Mouse (Mus musculus): ENCODE results near the gene Epb41.

Gene Epb41

DNA sequence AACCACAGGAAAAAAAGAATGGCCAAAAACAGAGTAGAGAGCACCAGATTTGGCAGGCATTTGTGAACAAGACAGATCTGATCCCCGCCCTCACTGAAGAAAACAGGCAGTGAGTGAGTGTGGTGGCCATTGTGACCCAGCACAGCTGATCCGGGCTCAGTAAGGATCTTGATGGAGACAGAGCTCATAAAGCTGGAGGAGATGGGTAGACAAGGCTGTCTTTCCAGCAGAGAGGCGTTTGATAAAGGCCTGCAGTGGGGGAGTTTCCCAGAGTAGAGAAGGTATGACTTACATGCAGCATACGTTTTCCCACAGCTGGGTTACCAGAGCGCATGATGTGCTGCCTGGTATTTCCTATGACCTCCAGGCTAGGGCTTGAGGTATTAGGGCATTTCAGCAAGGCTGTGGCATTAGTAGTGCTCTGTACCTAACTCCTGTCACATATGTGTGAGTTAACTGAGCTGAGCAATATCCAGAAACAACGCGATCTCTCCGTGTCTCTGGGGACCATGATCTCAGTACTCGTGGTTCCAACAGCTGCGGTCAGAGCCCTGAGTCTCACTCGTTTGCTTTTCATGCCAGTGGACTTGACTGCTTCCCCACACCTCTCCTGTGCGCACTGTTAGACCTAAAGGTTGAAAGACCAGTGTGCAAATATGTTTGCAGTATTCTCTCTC, 176.5 kb downstream of the Epb41 start:
- no peak for DNase-seq (ENCODE audit: extremely low spot score, low read depth, low spot score)

DNA sequence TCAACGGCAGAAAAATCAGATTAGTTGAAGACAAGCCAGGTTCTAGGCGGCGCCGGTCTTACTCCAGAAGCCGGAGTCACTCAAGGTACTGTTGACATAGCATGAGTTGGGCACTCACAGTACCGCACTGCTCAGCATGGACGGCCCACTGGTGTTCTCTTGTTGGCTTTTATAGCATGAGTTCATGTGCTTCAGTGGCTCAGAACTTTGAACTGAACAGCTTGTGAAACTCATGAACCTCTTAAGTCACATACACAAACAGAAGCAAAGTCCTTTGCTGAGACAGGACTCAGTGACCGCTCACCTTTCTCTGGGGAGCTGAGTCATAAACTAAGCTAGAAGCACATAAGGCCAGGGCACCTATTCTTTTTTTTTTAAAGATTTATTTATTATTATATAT, 177.3 kb downstream of the Epb41 start:
- no peak for DNase-seq (ENCODE audit: extremely low spot score, low read depth, low spot score)

DNA sequence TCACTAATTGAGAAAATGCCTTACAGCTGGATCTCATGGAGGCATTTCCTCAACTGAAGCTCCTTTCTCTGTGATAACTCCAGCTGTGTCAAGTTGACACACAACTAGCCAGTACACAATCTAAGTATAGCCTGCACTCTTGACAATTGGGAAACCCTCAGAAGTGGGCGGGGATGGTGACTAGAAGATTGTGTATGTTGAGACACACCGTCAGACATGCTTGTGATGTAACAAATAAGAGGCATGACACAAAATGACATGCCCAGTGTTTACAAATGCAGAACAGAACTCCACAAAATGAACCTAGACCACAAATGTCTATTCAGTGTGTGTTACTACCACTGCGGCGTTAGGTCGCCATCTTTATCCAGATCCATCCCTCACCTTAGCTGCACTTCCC, 178.0 kb downstream of the Epb41 start:
- no peak for DNase-seq (ENCODE audit: extremely low spot score, low read depth, low spot score)

DNA sequence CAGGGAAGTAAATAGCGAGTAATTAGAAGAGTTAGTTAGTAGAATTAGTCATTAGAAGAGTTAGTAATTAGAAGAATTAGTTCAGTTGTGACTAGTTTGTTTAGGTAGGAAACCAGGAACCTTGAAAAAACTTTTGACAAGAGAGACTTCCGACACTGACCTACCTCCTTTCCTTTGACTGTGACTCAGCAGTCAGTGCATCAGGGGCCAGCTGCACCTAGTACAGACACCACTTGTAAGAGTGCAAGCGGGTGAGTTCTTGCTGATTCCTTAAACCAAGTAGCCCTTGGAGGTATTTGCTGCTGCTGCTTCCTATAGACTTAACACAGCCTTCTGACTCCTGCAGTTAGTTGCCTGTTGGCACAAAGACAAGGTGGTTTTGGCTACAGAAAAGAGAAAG, 184.4 kb downstream of the Epb41 start:
- DNase-seq (ENCODE audit: extremely low spot score, low read depth, low spot score), result no peak

DNA sequence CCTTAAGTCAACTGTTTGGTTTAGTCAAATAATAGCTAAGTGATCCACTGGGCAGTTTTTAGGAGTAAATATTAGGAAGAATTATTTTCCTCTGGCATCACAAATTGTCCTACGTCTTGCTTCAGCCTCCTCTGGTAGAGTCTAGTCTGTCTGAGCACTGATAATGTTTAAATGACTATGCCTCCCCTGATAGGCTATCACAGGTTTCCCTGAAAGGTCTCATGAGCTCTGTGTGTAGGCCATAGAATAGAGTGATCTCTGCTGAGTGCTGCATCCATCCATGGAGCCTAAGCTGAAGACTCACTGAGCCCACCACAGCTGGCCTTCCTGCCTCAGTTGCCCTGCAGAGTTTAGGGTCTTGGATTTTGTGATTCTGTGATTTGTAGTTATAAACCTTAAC, 186.6 kb downstream of the Epb41 start:
- no peak for DNase-seq (ENCODE audit: extremely low spot score, low read depth, low spot score)

DNA sequence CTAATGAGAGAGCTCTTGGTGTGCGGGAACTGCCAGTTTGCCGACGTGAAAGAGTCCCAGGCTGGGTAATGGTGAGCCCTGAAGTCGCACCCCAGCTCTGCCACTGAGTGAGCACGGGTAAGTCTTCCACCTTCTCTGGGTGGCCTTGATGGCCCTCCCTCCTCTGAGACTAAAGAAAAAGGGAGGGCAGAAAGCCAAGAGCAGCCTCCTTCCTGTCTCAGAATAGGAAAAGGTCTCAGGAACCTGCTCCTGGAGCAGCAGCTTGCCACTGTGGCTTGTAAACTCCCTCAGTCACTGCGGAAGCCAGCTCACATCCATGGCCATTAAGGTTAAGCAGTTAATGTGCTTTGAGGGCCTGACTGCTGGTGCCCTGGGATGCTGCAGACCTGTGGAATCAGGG, 189.7 kb downstream of the Epb41 start:
- no peak for DNase-seq (ENCODE audit: extremely low spot score, low read depth, low spot score)

DNA sequence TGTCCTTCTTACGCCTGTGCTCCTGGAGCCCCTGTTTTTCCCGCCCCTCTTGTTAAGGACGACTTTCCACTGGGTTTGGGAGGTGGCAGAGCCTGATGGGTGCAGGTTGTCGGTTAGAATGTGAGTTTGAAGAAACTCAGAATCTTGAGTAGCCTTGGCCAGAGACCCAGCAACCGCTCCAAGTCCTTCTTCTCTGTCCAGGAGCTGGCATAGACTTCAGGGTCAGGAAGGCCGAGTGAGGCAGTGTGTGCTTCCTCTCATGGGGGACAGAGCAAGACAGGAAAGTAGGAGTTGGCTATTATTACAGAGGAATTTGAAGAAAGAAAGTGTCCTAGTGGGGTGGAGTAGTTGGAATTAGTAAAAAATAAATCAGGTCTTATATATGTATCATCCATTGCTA, 191.6 kb downstream of the Epb41 start:
- DNase-seq (ENCODE audit: extremely low spot score, low read depth, low spot score), result no peak

DNA sequence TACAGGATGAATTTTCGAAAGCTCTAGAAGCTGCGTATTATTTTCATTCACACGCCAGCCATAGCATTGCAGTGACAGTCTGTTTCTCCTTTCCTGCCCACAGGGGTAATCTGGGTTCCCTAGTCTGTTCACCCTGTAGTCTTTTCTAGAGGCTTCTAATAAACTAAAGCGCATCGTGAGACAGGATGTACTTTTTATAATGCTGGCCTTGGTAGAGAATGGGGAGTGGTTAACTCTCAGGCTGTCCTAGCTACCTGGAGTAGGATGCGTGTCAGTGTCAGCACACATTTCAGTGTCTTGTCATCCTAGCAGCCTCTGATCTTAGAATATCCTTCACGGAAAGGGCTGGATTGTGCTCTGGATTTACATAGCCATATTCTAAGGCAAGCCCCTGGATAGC, 193.8 kb downstream of the Epb41 start:
- DNase-seq (ENCODE audit: extremely low spot score, low read depth, low spot score), result no peak

DNA sequence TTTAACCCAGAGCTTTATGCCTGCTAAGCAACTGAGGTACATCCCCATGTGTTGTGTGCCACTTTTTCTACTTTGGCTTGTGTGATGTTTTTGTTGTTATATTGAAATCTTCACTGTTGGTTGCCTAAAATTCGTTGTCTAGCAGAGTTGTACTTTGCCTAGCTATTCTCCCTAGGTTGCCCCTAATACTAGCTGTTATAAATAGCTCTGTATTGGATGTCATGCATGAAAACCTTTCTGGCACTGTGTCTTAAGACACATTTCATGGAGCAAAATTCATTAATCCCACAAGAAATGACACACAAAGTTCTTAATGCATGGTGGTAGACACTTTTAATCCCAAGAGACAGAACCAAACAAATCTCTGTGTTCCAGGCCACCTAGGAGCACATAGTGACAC, 195.4 kb downstream of the Epb41 start:
- no peak for DNase-seq (ENCODE audit: extremely low spot score, low read depth, low spot score)

DNA sequence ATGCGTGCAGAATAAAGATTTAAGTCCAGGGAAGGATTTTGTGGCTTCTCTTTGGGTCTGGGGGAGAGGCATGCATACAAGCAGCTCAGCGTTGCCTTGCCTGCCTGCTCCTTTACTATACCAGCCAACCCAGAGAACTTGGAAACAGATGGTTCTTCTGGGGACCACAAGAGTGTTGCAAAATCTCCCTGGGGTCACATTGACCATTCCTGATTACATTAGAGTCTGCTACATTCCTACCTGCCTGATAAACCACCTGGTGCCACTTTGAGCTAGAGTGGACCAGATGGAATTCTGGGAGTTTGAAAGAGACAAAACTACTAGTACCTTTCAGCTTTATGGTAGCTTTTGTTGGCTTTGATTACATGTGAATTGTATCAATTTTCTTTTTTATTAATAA, 198.3 kb downstream of the Epb41 start:
- DNase-seq (ENCODE audit: extremely low spot score, low read depth, low spot score), result no peak

DNA sequence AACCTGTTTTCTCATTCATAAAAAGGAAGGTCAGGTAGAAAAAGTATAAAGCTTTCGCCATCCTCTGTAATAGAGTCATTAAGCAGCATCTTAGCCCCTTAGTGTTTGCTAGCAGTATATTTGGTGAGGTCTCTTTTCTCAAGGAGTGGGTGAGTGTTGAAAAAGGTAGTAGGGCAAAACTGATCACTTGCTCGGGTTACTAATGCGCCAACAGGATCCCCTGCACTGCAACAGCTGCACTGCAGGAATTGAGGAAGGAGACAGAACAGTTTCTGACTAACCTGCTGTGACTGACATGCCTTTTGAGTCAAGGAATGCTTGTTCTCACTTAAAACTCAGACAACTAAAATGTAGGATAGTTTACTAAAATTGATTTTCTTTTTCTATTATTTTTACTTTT, 199.9 kb downstream of the Epb41 start:
- no peak for DNase-seq (ENCODE audit: extremely low spot score, low read depth, low spot score)

DNA sequence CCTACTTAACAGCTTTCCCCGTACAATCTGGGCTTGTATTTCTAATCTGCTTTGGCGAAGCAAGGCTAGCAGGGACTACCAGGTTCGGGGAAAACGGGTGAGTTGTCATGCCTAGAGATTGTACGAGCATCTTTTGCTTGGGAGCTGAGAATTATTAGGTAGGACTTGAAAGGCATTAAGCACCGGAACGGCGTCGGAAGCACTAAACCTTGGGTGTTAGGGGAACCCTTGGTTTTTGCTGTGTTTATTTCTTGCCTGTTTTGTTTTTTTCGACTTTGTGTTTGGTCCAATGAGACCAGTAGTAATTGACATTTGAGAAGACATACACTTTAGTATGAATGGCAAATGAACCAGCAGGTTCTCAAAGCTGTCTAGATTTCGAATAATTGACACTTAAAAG, 200.6 kb downstream of the Epb41 start:
- DNase-seq (ENCODE audit: extremely low spot score, low read depth, low spot score), result no peak

DNA sequence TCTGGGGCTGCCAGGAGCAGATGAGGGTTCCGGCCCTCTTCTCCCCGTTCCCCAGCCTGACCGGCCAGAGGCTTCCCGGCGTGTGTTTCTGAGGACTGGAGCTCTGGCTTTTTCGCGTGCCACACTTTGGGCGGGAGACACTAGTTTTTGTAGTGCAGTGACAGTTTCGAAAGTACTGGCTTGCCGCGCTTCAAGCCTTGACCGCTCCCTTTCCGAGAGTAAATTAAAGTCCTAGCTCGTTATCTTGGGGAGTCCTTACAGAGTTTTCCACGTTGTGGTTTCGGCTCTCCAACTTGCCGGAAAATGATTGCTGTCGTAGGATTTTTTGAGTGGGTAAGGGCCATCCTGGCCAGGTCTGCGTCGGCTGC, 201.0 kb downstream of the Epb41 start:
- no peak for DNase-seq (ENCODE audit: extremely low spot score, low read depth, low spot score)
